15 mouse cellular contexts compared by ENCODE assay signal in the genomic region with DNA sequence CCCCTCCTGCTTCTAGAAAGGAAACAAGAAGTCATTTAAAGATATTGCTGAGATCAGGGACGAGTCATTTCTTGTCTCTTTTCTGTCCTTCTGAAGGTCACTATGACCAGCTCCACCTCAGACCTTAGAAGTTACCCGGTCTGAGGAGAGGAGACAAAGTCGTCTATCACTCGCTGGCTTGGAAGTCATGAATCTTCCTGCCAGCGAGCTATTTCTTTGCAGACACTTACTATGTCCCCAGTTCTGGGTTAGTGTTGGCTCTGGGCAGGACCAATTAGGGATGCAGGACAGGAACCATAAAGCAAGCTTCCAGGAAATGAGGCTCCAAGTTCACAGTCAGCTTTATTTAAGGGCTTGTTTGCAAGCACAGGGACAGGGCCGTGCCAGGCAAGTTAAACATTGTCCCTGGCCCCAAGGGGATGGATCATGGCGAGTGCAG. TPM values are rescaled to one million over a fixed set of nuclear protein-coding genes. Genes with fewer than 3 reads are reported as not detected.
DNase-seq lines count a peak whose midpoint lies in the region; ATAC-seq lines count a peak whose summit lies in the region.
"Had no signal": no experiment of that assay in that cellular context is flagged by ENCODE, and none has a peak within 500 bp of the region (broad histone marks: within the 10 kb centered on the region; RNA-seq: fewer than 3 reads in every experiment).

No protein-coding gene starts in this region.

- DNase-seq in heart, adult 8-10 months (ENCODE audit: low spot score) = no peak
- no peak for DNase-seq in liver, embryonic 11.5 days (ENCODE audit: low spot score)
- peak; percentile 57 for DNase-seq in kidney, adult 9 months
- no peak for DNase-seq in urinary bladder, adult 18-20 months (ENCODE audit: low spot score in 2 of 2)
- no peak for DNase-seq in cerebellum, postnatal 14 days
- DNase-seq: adrenal gland, postnatal 25 days; cerebellum, adult 11-12 months; layer of hippocampus, adult 9-11 months had no signal

- peaks cover 71% of the 10 kb centered on the region for H3K4me1 ChIP-seq in heart, embryonic 13.5 days
- peaks cover 59% of the 10 kb centered on the region for H3K4me1 ChIP-seq in liver, embryonic 12.5 days
- peaks cover 46% of the 10 kb centered on the region for H3K4me1 ChIP-seq in liver, embryonic 11.5 days (replicated peaks; ENCODE audit: control insufficient read depth, insufficient read depth, low read length)
- H3K4me1 ChIP-seq: forebrain, embryonic 13.5 days had no signal

- no peak overlapping the region for H3K4me3 ChIP-seq in heart, embryonic 13.5 days
- H3K4me3 ChIP-seq in liver, embryonic 12.5 days = no peak overlapping the region
- H3K4me3 ChIP-seq in liver, embryonic 11.5 days (ENCODE audit: low read depth, low read length) = no peak overlapping the region
- no peak overlapping the region for H3K4me3 ChIP-seq in macrophage (ENCODE audit: inconsistent target)
- H3K4me3 ChIP-seq: embryonic facial prominence, embryonic 12.5 days; forebrain, embryonic 13.5 days; limb, embryonic 13.5 days; myocyte had no signal

- peaks cover 3% of the 10 kb centered on the region; the same call in 1 of the 2 replicates for H3K36me3 ChIP-seq in heart, embryonic 13.5 days
- no peaks in the 10 kb centered on the region for H3K36me3 ChIP-seq in liver, embryonic 12.5 days
- no peaks in the 10 kb centered on the region for H3K36me3 ChIP-seq in liver, embryonic 11.5 days (ENCODE audit: control insufficient read depth, insufficient read depth, low read length)
- peaks cover 7% of the 10 kb centered on the region; the same call in 1 of the 2 replicates for H3K36me3 ChIP-seq in macrophage (ENCODE audit: inconsistent target)
- H3K36me3 ChIP-seq: embryonic facial prominence, embryonic 12.5 days had no signal

- H3K4me2 ChIP-seq in heart, embryonic 13.5 days = no peak overlapping the region
- H3K4me2 ChIP-seq in liver, embryonic 12.5 days = no peak overlapping the region
- no peak overlapping the region for H3K4me2 ChIP-seq in liver, embryonic 11.5 days
- H3K4me2 ChIP-seq: embryonic facial prominence, embryonic 12.5 days; forebrain, embryonic 13.5 days; limb, embryonic 13.5 days had no signal

- 0 out of 2 replicates have a peak overlapping the region, but pooled peaks have one; percentile 3 for H3K9ac ChIP-seq in heart, embryonic 13.5 days
- no peak overlapping the region for H3K9ac ChIP-seq in liver, embryonic 12.5 days
- H3K9ac ChIP-seq in liver, embryonic 11.5 days (ENCODE audit: low read depth, low read length) = no peak overlapping the region
- H3K9ac ChIP-seq: embryonic facial prominence, embryonic 12.5 days; forebrain, embryonic 13.5 days; limb, embryonic 13.5 days had no signal

- H3K79me2 ChIP-seq in macrophage (ENCODE audit: inconsistent target) = peaks cover 94% of the 10 kb centered on the region

- peak overlapping the region; percentile 62 for H3K27ac ChIP-seq in heart, embryonic 13.5 days (replicated peaks)
- H3K27ac ChIP-seq in liver, embryonic 12.5 days = peak overlapping the region; percentile 39
- no peak overlapping the region for H3K27ac ChIP-seq in liver, embryonic 11.5 days (ENCODE audit: low read depth, low read length)
- peak overlapping the region; percentile 76 for H3K27ac ChIP-seq in macrophage
- H3K27ac ChIP-seq: embryonic facial prominence, embryonic 12.5 days; forebrain, embryonic 13.5 days had no signal

- peaks cover 7% of the 10 kb centered on the region; the same call in 1 of the 2 replicates for H3K27me3 ChIP-seq in heart, embryonic 13.5 days (replicated peaks)
- no peaks in the 10 kb centered on the region for H3K27me3 ChIP-seq in liver, embryonic 12.5 days (replicated peaks)
- no peaks in the 10 kb centered on the region for H3K27me3 ChIP-seq in liver, embryonic 11.5 days (replicated peaks; ENCODE audit: control insufficient read depth, insufficient read depth, low read length)
- H3K27me3 ChIP-seq: embryonic facial prominence, embryonic 12.5 days; forebrain, embryonic 13.5 days; limb, embryonic 13.5 days had no signal

- no peak for ATAC-seq in heart, embryonic 13.5 days (ENCODE audit: extremely low read depth, insufficient number of reproducible peaks, low FRiP score, low TSS enrichment)
- ATAC-seq in liver, embryonic 12.5 days = no peak
- no peak for ATAC-seq in liver, embryonic 11.5 days (replicated peaks; ENCODE audit: low FRiP score)
- ATAC-seq: forebrain, embryonic 13.5 days had no signal

- no peaks in the 10 kb centered on the region for H3K9me3 ChIP-seq in heart, embryonic 13.5 days
- no peaks in the 10 kb centered on the region for H3K9me3 ChIP-seq in liver, embryonic 12.5 days (replicated peaks)
- H3K9me3 ChIP-seq in liver, embryonic 11.5 days (ENCODE audit: control insufficient read depth, low read length) = no peaks in the 10 kb centered on the region
- H3K9me3 ChIP-seq: embryonic facial prominence, embryonic 12.5 days; forebrain, embryonic 13.5 days; limb, embryonic 13.5 days had no signal

- 44% methylated on average over 7 of the region's 7 CpGs for WGBS in heart, embryonic 13.5 days
- WGBS in liver, embryonic 12.5 days (ENCODE audit: insufficient replicate concordance) = 36% methylated on average over 7 of the region's 7 CpGs
- WGBS in liver, embryonic 11.5 days = 36% methylated on average over 7 of the region's 7 CpGs
- WGBS in macrophage (ENCODE audit: missing documents) = 55% methylated on average over 7 of the region's 7 CpGs

RNA-seq across cellular contexts. Expression of gene Itpkb, which starts 27.6 kb away (rescaled TPM):
- 5.0 and 5.1 TPM in 2 replicates for polyA plus RNA-seq in heart, embryonic 13.5 days (2015; fragmentation: Nextera tagmentation; extraction: Ambion mirVana)
- total RNA-seq in heart, adult 8-10 months (2022) = 10 to 100 TPM; 40.9 to 59.4 (median 57.3) TPM
- 4.0 and 4.3 TPM in 2 replicates for polyA plus RNA-seq in liver, embryonic 12.5 days (2016; fragmentation: Nextera tagmentation; extraction: Ambion mirVana)
- polyA plus RNA-seq in liver, embryonic 11.5 days (2014; fragmentation: Nextera tagmentation; extraction: Ambion mirVana) = 4.1 and 4.3 TPM in 2 replicates
- total RNA-seq in macrophage (2018; cell fraction: chromatin; rRNA removed) = 1,000 to 10,000 TPM in 4 of 26 experiments, 100 to 1,000 TPM in 22; 236 to 1,218 (median 566) TPM
- total RNA-seq in macrophage (2018; cell fraction: cytosol; rRNA removed) = 100 to 1,000 TPM in 10 of 26 experiments, 10 to 100 TPM in 16; 60.5 to 237 (median 89.4) TPM
- 100 to 1,000 TPM; 208 to 665 (median 325) TPM for total RNA-seq in macrophage (2018; cell fraction: nucleus; rRNA removed)
- polyA plus RNA-seq in macrophage (2018) = 43.7 to 63.0 TPM (median 46.1 TPM) in 3 replicates
